Mouse (Mus musculus) adrenal gland, postnatal 25 days (tissue): ENCODE results near the gene Tnfrsf13c. TPM values are rescaled to one million over a fixed set of nuclear protein-coding genes. Genes with fewer than 3 reads are reported as not detected.
A peak's percentile ranks its signal among the peaks of the same experiment; 100 is the strongest.

Experiments used
- DNase-seq: peaks from one replicate; pipeline ENCODE4 v3.0.0; 2021; ENCODE audit warnings: mixed read lengths
- total RNA-seq: library from RNA; stranded (reverse); gene quantifications from 2 replicates; pipeline ENCODE4 v1.2.3, GENCODE M21; 2021

The Tnfrsf13c gene
- total RNA-seq, 1 experiment from 2014 or later: 0.21 TPM

DNA sequence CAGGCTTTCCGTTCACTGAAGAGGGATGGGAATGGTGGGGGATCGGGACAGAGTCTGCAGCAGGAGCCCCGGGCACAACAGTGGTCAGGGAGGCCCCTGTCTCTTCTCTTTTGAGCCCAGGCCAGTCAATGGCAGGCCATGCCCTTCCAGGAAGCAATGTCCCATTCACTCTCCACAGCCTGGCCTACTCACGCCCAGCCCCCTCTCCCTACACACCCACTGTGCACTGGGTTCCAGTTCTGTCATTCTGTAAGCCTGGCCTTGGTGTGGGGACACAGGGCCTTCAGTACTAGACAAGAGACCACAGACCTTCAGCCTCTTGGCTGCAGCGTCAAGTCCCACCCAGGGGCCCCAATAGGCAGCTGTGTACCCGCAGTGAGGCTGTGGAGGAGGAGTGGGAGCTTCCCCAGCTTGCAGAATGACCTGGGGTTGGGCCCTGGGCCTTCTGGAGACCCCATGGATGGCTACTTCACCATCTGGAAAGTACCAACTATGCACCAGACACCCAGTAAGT, 6.0 kb upstream of the Tnfrsf13c start:
- no peak for DNase-seq

DNA sequence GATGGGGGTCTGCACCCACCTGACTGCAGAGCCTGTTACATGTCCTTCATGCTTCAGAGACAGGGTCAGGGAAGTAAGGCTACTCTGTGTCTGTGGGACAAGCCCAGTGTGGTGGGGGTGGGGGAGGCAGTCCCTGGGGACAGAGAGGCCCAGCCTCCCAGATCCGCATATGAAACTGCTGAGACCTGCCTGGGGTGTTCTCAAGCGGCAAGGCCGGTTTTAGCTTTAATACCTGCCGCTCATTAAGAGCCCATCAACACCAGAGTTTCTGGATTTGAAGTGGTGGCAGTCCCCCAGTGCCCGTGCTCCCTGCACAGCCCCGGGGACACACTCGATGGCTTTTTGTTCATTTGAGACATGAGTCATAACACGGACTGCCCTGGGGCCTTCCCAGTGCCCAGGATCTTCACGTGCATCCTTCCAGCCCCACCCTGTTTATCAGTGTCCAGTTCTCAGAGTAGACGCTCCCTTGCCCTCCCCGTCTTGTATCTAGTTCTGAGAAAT, 5.4 kb upstream of the Tnfrsf13c start:
- no peak for DNase-seq

DNA sequence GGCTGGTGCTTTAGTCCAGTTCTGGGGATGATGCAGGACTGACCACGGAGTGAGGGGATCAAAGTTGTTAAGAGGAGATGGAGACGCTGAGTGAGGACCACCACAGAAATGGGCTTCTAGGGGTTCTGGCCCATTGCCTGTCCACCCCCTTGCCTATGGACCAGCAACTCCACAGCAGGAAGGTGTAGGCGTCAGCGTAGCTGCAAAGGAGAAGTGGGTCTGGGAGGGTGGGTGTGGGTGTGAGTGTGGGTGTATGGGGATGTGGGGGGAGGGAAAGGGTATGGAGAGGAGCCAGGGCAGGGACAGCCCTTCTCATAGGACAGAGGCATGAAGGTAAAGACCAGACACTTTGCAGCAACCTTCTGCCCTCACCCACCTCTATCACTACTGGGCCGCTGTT, 1.6 kb upstream of the Tnfrsf13c start:
- no peak for DNase-seq

DNA sequence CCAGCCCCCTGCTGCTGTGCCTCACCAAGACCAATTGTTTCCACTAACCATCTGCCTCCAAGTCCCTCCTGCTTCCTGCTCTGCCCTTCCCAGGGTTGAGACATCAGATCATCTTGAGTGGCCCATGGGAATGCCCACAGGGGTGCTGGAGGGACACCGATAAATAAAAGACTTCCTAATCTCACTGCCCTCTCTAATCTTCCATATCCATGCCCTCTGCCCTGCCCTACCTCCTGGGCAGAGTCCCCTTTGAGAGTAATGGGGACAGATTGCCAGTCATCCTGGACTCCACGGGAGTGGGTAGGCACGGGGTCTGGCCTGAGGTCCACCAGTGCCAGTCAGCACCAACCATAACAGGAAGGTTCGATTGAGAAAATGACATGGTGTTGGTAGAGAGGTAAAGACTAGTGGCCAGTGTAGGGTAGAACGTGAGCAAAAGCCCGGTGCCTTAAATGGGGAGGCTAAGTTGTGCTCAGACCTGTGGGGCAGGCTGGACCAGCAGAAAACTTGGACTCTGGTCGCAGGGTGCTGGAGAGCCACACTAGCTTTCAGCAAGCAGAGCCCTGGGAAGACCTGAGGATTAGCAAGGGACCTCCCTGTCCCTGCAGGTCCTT, 540 bp upstream of the Tnfrsf13c start:
- no peak for DNase-seq

DNA sequence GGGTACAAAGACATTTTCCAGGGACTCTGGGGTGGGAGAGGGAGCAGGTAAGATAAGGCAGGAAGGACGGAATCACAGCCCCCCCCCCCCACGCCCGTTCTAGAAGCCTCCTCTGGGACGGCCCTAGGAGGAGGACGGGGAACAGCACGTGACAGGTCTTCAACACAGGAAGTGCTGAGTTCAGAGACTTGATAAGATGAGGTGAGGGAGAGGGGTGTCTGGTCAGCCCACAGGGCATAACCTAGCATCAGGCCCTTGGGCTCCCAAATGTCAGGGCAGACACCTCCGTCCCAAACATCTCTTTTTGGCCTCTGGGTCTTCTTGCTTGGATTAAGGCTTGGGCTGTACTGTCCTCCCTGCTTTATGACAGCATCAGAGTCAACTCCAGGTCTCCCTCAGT, 918 bp downstream of the Tnfrsf13c start:
- DNase-seq: no peak

DNA sequence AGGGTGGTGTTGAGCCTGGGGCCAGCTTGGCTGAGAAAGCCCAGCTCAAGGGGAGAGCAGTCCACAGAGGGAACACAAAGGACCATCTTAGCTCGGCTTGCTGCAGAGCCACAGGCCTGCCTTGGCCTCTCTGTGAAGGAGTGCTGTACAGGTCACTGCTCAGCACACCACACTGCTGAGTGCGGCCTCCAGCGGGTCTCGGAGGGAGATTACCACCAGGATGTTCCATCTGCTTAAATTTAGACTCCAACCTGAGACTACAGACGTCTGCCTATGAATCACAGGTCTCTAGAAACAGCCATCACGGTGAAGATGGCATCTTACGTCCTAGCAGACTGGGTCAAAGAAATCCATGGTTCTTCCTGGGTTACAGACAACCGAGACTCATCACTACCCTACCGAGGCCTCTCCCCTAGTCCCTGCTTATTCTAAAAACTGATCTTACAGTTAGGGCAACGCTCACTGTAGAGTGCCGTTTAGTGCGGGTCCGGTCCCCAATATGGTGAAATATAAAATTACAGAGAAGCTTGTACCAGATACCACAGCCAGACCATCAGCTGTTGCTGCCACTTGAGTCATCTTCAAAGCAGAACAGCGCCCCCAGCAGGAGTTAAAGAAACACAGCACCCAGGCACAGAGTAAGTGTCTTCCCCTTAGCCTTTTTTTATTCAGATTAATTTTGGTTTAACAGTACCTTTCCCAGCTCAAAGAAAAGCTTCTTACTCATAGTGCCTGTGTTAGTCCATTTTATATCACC, 2.9 kb downstream of the Tnfrsf13c start:
- no peak for DNase-seq

DNA sequence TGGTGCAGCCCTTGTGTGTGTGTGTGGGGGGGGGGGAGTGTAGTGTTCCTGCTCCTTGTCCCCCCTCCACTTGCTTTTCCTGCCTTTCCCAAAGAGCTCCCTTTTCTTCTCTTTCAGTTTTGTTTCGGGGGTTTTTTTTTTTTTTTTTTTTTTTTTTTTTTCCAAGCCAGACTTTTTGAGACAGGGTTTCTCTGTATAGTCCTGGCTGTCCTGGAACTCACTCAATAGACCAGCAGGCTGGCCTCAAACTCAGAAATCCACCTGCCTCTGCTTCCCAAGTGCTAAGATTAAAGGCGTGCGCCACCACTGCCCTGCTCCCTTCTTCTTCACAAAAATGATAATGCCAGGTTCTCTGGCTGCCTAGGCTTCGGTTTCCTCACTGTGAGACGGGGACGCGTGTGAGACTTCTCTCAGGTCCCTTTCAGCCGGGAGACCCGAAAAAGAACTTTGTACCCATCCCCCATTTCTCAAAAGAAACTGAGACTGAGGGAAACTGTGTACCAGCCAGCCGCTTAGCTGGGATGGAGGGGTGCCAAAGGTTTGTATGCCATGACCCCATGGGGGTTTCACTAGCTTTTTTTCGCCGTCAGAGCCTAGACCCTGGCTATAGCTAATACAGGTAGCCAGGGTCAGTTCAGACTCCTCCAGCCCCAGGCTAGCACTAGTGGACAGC, 4.0 kb downstream of the Tnfrsf13c start:
- no peak for DNase-seq

DNA sequence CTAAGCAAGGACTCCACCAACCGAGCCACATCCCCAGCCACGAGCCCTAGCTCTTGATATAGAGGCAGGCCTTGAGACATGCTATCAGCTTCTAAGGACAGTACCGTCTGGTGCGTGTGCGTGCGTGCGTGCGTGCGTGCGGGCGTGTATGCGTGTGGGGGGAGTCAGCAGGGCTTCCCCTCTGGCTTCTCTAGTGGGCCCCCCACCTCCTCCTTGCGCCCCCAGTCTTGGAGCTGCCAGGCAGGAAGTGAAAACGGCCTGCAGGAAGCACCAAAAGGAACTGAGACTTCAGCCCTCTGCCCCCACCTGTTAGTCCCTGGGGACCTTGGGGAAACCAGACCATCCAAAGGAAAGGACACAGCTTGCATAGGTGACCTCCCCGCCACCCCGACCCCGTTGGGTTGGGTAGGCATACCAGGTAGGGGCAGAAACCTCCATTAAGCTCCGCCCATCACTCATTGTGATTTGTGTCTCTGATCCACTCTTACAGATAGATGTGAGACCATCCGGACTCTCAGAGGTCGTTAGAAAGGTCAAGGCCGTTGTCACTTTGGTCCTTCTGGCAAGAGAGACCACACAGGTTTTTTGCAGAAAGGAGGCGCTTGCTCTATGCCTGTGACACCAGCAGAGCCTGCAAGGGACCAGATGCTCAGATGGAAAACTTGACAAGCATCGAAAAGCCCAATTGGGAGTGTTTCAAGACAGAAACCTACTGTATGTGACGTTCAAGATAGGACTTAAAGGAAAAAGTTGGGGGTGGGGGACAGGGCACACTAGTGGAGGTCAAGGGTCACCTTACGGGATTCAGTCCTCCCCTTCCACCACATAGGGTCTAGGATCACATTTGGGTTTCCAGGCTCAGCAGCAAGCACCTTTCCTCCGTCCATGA, 5.1 kb downstream of the Tnfrsf13c start:
- no peak for DNase-seq

DNA sequence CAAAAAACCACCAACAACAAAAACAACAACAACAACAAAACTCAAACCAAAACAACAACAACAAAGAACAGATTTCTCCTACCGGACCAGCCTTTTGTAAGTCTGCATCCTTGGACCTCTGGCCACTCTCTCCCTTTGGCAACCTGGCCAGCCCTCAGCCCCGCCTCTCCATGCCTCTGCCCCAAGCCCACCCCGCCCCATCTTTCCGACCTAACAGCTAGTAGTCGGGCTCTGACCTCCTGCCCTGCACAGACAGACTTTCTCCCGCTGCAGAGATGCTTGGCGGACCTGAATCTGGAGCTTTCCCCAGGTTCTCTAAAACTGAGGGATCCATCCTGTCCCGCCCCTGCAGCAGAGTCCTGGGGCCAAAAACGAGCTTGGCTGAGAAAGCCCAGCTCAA, 6.2 kb downstream of the Tnfrsf13c start:
- no peak for DNase-seq

DNA sequence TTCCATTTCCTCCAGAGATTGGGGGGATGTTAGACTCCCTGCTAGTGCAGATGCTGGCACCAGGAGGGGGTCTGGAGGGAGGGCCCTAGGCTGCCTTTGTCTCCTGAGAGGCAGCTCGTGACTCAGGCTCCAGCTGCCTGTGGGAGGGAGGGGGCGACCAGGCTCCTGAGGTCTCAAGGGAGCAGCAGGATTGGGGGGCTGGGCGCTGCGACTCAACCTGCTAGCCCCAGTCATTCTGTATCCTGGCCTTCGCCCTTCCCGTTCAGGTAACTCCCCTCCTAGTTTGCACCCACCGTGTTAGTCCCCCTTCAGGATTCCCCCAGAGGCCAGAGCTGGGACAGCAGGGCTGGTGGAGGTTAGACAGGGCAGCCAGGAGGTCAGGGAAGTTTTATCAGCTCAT, 7.1 kb downstream of the Tnfrsf13c start:
- no peak for DNase-seq

DNA sequence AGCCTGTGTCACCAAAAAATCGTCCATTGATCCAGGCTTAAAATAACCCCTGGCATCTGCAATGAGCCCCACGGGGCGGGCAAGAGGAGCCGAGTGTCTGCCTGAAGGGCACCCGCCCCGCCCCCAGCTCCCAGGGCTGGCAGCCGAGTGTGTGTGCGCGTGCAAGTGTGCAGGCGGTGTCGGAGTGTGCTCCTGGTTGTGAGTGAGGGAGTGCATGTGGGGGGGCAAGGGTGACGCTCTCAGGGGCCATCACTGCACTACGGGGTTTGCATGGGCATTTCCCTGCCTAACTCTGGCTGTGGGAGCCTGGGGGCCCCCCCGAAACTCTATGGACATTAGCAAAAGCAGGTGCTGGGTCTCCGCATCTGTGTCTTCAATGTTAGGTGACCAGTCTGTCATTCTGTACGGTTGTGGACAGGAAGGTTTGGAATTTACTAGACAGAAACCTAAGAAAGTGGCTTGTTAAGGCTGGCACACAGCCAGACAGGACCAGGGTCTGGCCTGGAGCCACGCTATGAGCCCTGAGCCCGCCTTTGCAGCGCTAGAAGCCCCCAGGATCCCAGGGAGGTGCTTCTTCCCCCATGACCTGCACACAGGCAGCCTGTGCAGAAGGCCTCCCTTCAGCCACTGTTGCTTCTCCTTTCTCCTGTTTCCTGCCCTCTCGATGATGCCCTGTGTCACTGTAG, 7.9 kb downstream of the Tnfrsf13c start:
- no peak for DNase-seq

DNA sequence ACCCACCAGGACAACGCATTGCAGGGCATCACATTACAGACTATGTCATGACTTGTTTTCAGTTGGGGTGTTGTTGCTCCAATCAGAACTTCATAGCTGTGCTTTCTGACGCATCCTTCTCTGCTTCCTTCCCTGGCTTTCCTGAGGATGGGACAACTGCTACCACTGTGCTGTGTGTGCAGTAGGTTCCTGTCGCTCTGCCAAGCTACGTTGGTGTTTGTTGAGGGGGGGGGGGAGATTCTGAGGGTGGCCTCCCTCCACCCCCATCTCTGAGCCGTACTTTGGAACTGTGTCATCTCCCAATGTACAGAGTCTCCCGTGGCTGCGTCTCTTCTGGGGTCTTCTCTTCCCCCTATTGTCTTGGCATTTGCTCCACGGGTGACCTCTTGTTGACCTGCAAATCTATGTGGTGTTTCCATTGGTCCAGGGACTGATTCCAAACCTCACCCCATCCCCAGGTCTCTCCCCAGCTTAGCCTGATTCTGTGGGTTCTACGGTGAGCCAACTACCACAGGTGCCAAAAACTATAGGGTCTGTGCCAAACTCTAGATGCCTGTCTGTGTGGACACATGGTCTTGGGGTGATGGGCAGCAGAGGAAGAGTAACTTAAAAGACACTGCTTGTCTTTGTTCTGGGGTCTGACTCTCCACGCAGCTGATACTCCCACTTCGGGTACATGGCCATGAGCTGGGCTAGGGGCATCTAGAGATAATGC, 8.7 kb downstream of the Tnfrsf13c start:
- DNase-seq: no peak

DNA sequence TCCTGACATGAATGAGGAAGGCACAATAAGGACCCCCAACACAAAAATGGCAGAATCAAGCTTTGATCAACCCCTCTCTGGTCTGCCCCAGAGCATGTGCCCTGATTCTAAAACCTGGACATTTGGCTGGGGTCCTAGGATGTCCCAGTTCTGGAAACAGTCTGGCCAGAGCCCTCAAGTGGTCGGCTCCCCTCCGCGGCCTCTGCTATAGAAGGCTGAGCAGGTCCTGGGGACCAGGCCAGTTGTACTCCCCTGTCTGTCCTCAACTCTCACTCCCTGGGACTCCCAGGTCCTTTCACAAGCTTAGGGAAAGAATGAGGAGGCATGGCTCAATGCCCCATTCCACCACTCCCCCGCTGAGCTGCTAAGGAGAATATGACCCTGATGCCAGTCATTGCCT, 10.9 kb downstream of the Tnfrsf13c start:
- DNase-seq: no peak

DNA sequence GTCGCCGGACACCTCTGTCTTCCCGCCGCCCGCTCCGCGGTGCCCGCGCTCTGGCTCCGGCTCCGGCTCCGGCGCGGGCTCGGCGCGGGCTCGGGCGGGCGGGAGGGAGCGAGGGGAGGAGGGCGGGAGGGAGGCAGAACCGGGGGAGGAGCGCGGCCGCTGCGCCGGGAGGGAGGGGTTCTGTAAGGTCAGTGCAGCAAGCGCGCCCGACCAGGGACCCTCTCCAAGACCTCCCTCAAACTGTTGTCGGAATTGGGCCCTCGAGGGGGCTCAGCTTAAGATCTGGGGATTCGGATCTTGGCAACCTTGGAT, 11.5 kb downstream of the Tnfrsf13c start, which contains the start of gene Shisa8:
Shisa8 (minus strand) TSS at position 64 of the 312 bp plus-strand sequence.
- peak; percentile 24 for DNase-seq

DNA sequence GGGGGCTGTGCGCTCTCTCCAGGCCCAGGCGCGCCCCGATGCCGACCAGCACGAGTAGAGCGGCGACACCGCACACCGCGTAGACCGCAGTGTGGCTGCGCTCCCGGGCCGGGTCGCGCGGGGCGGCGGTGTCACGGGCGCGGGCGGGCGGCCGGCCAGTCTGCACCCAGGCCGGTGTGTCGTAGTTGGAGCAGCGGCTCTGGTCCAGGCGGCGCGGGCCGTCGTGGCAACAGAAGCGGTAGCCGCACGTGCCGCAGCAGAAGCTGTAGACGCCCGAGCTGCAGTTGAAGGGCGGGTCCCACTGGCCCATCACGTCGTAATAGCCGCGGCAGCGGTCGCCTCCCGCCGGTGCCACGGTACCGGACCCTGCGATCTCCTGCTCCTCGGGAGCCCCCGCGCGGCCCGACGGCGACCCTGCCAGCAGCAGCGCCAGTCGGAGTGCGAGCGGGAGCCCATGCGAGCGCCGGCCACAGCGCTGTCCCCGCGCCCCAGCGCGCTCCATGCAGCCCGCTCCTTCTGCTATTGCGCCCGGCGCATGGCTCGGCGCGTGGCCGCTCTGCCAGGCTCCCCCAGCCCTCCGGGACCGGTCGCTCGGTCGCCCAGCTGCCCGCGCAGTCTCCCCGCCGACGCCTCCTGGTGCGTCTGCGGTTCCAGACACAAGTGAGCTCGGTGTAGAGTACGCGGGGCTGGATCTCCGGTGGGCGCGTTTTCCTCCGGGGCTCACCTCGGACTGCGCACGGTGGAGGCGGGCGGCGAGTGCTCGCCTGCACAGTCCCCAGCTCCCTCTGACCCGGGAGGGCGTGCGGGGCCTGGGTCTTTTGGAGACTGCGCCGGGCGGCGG, 12.0 kb downstream of the Tnfrsf13c start:
- DNase-seq: peak; percentile 29

DNA sequence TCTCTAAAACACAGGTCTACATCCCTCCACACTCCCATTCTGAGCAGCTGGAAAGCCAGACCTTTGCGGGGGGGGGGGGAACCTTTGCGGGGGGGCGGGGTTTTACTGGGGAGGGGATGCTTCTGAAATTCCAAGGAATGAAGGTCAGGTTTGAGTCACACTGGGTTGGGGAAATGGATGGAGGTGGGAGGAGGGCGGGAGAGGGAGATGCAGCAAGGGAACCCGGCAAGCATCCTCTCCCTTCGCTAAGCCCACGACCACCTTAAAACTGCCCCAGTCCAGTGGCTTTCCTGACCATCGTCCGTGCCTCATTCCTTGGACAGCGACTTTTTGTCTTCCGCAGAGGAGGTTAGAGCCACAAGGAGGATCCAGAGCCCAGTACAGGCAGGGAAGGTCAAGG, 12.9 kb downstream of the Tnfrsf13c start:
- no peak for DNase-seq

DNA sequence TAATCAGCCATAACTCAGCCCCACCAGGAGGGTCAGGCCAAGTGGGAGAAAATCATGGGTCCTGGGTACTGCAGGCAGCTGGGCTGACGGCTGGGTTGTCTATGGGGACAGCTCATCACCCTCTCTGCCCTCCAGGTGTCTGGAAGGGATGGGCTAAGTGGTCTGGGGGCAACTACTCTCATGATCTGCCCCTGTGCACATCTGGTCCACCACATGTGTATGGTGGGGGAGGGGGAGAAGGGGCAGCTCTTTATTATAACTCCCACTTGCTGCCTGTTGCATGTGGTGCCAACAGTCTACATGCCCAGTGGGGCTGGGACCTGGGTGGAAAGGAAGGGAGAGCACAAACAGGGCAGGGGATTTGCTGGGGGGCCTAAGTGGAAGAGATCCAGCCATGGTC, 13.4 kb downstream of the Tnfrsf13c start:
- no peak for DNase-seq

DNA sequence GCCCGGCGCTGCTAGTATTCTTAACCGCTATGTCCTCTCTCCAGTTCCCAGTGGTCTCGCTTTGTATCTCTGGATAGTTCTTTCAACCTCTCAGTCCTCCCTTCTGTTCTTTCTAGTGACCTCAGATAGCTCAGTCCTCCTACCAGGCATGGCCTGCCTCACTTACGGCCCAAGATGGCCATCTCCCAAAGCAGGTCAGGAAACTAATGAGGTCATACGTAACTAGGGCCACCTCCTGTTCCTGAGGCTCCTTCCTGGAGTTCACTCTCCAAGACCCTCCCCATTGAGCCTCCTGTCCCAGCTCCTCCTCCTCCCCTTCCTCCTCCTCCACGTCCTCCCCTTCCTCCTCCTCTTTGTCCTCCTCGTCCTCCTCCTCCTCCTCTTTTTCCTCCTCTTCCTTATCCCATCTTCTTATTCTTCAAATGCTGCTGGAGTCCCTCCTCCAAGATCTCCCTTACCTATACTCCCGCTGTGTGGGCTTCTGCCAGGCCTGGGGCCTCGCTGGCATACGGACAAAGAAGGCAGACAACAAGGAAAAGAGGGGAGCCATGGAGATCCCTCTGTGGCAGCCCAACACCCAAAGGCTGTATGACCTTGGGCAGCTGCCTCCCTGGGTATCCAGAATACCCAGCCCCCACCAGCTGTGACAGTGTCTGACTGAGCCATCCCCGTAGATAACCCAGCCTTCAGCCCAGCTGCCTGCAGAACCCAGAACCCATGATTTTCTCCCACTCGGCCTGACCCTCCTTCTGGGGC, 14.7 kb downstream of the Tnfrsf13c start:
- DNase-seq: no peak

DNA sequence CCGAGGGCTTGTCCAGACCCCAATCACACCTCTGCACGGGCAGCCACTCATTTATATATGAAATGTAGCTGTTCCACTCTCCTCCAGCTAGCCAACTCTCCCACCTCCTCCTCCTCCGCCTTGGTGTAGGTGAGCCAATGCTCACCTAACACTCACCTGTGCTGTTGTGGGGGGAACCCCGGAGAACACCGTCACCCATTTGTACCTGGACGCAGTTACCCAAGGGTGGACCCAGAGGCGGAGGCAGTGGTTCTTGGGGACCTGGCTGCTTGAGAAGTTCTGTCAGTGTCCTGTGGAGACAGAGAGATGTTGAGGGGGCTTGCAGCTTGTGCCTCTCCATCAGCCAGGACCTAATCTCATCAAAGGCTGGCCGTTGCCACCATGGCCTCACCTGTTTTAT, 15.9 kb downstream of the Tnfrsf13c start:
- DNase-seq: no peak
